Mouse (Mus musculus) kidney, embryonic 16.5 days (tissue): Measurements from ENCODE around the gene Apoc2. TPM values are rescaled to one million over a fixed set of nuclear protein-coding genes. Genes with fewer than 3 reads are reported as not detected.

Source experiments
- ATAC-seq: fragments of 200-750 bp; cut with Nextera tagmentation; 2 replicates; pipeline ENCODE4 v1.8.0; 2017; ENCODE audit warnings: moderate TSS enrichment; ENCODE audit not compliant: low FRiP score, low TSS enrichment
- H3K27ac ChIP-seq: fragments of 300-500 bp; sonication (generic); 2 replicates; pipeline ENCODE4 v1.5.1; 2014; ENCODE audit warnings: low read length
- H3K27me3 ChIP-seq: fragments of 300-500 bp; sonication (generic); 2 replicates; pipeline ENCODE4 v1.6.1; 2014; ENCODE audit warnings: low read length, control low read depth, mixed read lengths; ENCODE audit not compliant: insufficient read depth
- H3K36me3 ChIP-seq: fragments of 300-500 bp; sonication (generic); 2 replicates; pipeline ENCODE4 v1.6.1; 2014; ENCODE audit warnings: low read length, control low read depth, mixed read lengths; ENCODE audit not compliant: insufficient read depth
- H3K4me1 ChIP-seq: fragments of 300-500 bp; sonication (generic); 2 replicates; pipeline ENCODE4 v1.6.1; 2014; ENCODE audit warnings: low read length, control low read depth, mixed read lengths; ENCODE audit not compliant: insufficient read depth
- H3K4me2 ChIP-seq: fragments of 300-500 bp; sonication (generic); replicated peaks from 2 replicates; pipeline ENCODE4 v1.6.1; 2014; ENCODE audit warnings: low read depth, low read length
- H3K4me3 ChIP-seq: fragments of 300-500 bp; sonication (generic); 2 replicates; pipeline ENCODE4 v1.5.1; 2014; ENCODE audit warnings: mild to moderate bottlenecking, low read length
- H3K9ac ChIP-seq: fragments of 300-500 bp; sonication (generic); replicated peaks from 2 replicates; pipeline ENCODE4 v1.6.1; 2014; ENCODE audit warnings: low read length
- H3K9me3 ChIP-seq: fragments of 300-500 bp; sonication (generic); 2 replicates; pipeline ENCODE4 v1.6.1; 2016; ENCODE audit warnings: low read length, control low read depth
- WGBS: fragments of 180-500 bp; shearing (Covaris S2); extraction: QIAGEN DNeasy Blood & Tissue Kit; methylation state at CpG from one replicate; pipeline ENCODE4 v1.1.7; 2014; 5-methylcytosine and 5-hydroxymethylcytosine counted together
- polyA plus RNA-seq: library from polyadenylated mRNA; unstranded; fragments of >200 nt; fragmentation: Nextera tagmentation; extraction: Ambion mirVana; gene quantifications from 2 replicates; pipeline ENCODE4 v1.2.1, GENCODE M21; 2015

Apoc2 gene
- polyA plus RNA-seq, 1 experiment from 2014 or later, result 4.7 TPM

- Histone ChIP-seq H3K4me1 (no peaks in the 10 kb centered on the region), H3K4me3 (no peak overlapping the region), H3K27ac (no peak overlapping the region), H3K9ac (no peak overlapping the region), H3K36me3 (peaks cover 86% of the 10 kb centered on the region), H3K4me2 (no peak overlapping the region), H3K27me3 (no peaks in the 10 kb centered on the region), H3K9me3 (no peaks in the 10 kb centered on the region)
- no peak for ATAC-seq
- 86% methylated on average over 11 of the region's 11 CpGs for WGBS
Measured at GRCm38 (mm10) chr7:19635074-19635827, 42.5 kb downstream of the Apoc2 start.

- no peak overlapping the region for H3K4me3 ChIP-seq
- no peak overlapping the region for H3K27ac ChIP-seq
- peaks cover 3% of the 10 kb centered on the region; the same call in 1 of the 2 replicates for H3K4me1 ChIP-seq
- no peak overlapping the region for H3K4me2 ChIP-seq
- ATAC-seq, result no peak
- no peaks in the 10 kb centered on the region for H3K27me3 ChIP-seq
- no peaks in the 10 kb centered on the region for H3K9me3 ChIP-seq
- H3K9ac ChIP-seq, result no peak overlapping the region
- 94% methylated on average over 2 of the region's 2 CpGs for WGBS
- peaks cover 79% of the 10 kb centered on the region for H3K36me3 ChIP-seq
Measured at GRCm38 (mm10) chr7:19634591-19634990, 43.1 kb downstream of the Apoc2 start.

GRCm38 (mm10) chr7:19633855-19634254, 43.9 kb downstream of the Apoc2 start:
- Histone ChIP-seq H3K9me3 (no peaks in the 10 kb centered on the region), H3K9ac (no peak overlapping the region), H3K27ac (no peak overlapping the region), H3K4me3 (no peak overlapping the region), H3K4me2 (no peak overlapping the region), H3K4me1 (peaks cover 5% of the 10 kb centered on the region; the same call in 1 of the 2 replicates), H3K27me3 (no peaks in the 10 kb centered on the region), H3K36me3 (peaks cover 72% of the 10 kb centered on the region)
- no peak for ATAC-seq
- 92% methylated on average over 15 of the region's 15 CpGs for WGBS

- H3K36me3 ChIP-seq, result peaks cover 66% of the 10 kb centered on the region
- no peak overlapping the region for H3K4me2 ChIP-seq
- no peaks in the 10 kb centered on the region for H3K27me3 ChIP-seq
- no peak overlapping the region for H3K9ac ChIP-seq
- no peak for ATAC-seq
- H3K4me3 ChIP-seq, result no peak overlapping the region
- H3K27ac ChIP-seq, result no peak overlapping the region
- no peaks in the 10 kb centered on the region for H3K9me3 ChIP-seq
- 93% methylated on average over 17 of the region's 17 CpGs for WGBS
- H3K4me1 ChIP-seq, result peaks cover 5% of the 10 kb centered on the region; the same call in 1 of the 2 replicates
Measured at GRCm38 (mm10) chr7:19633197-19633596, 44.5 kb downstream of the Apoc2 start.

- Histone ChIP-seq H3K27ac (no peak overlapping the region), H3K9ac (no peak overlapping the region), H3K9me3 (no peaks in the 10 kb centered on the region), H3K4me1 (peaks cover 5% of the 10 kb centered on the region; the same call in 1 of the 2 replicates), H3K36me3 (peaks cover 61% of the 10 kb centered on the region), H3K27me3 (no peaks in the 10 kb centered on the region), H3K4me2 (no peak overlapping the region), H3K4me3 (no peak overlapping the region)
- ATAC-seq, result no peak
Measured at GRCm38 (mm10) chr7:19632720-19633119, 45.0 kb downstream of the Apoc2 start.

GRCm38 (mm10) chr7:19632275-19632674, 45.5 kb downstream of the Apoc2 start:
- Histone ChIP-seq H3K9ac (no peak overlapping the region), H3K4me3 (no peak overlapping the region), H3K4me1 (peaks cover 5% of the 10 kb centered on the region; the same call in 1 of the 2 replicates), H3K4me2 (no peak overlapping the region), H3K36me3 (peaks cover 56% of the 10 kb centered on the region), H3K9me3 (no peaks in the 10 kb centered on the region), H3K27ac (no peak overlapping the region), H3K27me3 (no peaks in the 10 kb centered on the region)
- no peak for ATAC-seq

- H3K27me3 ChIP-seq, result no peaks in the 10 kb centered on the region
- WGBS, result 1% methylated on average over 33 of the region's 41 CpGs
- H3K9me3 ChIP-seq, result no peaks in the 10 kb centered on the region
- peak within 1 kb of the TSS; percentile 87 for H3K27ac ChIP-seq
- peaks cover 5% of the 10 kb centered on the region; the same call in 1 of the 2 replicates for H3K4me1 ChIP-seq
- peak within 1 kb of the TSS; percentile 88 for H3K4me2 ChIP-seq
- H3K36me3 ChIP-seq, result peaks cover 27% of the 10 kb centered on the region
- H3K4me3 ChIP-seq, result peak within 1 kb of the TSS; percentile 67
- H3K9ac ChIP-seq, result peak within 1 kb of the TSS; percentile 62
- ATAC-seq, result no peak
Measured at GRCm38 (mm10) chr7:19629361-19629734, 48.4 kb downstream of the Apoc2 start, which contains the start of gene Relb. Relb (minus strand) TSS chr7:19629438.

- peak; percentile 94 for ATAC-seq
- Histone ChIP-seq H3K9me3 (no peaks in the 10 kb centered on the region), H3K36me3 (peaks cover 21% of the 10 kb centered on the region), H3K27ac (peak overlapping the region; percentile 87), H3K27me3 (no peaks in the 10 kb centered on the region), H3K4me1 (peaks cover 5% of the 10 kb centered on the region; the same call in 1 of the 2 replicates), H3K4me2 (peak overlapping the region; percentile 88), H3K4me3 (peak overlapping the region; percentile 67), H3K9ac (peak overlapping the region; percentile 62)
- under 1% methylated on average over 56 of the region's 57 CpGs for whole genome bisulfite sequencing
Measured at GRCm38 (mm10) chr7:19628536-19629360, 49.0 kb downstream of the Apoc2 start.

- Histone ChIP-seq H3K4me2 (peak overlapping the region; percentile 88), H3K4me1 (peaks cover 5% of the 10 kb centered on the region; the same call in 1 of the 2 replicates), H3K9me3 (no peaks in the 10 kb centered on the region), H3K27me3 (no peaks in the 10 kb centered on the region), H3K36me3 (peaks cover 15% of the 10 kb centered on the region), H3K27ac (peak overlapping the region; percentile 75), H3K4me3 (peak overlapping the region; percentile 67), H3K9ac (peak overlapping the region; percentile 60; the same call in 1 of the 2 replicates)
- 15% methylated on average over 17 of the region's 17 CpGs for WGBS
- no peak for ATAC-seq
Measured at GRCm38 (mm10) chr7:19628192-19628535, 49.6 kb downstream of the Apoc2 start.
